Mouse (Mus musculus) embryonic facial prominence, embryonic 15.5 days (tissue): Measurements from ENCODE around the gene Prune2. TPM values are rescaled to one million over a fixed set of nuclear protein-coding genes. Genes with fewer than 3 reads are reported as not detected.

Experiments
- ATAC-seq: fragments of 200-750 bp; cut with Nextera tagmentation; 2 replicates; pipeline ENCODE4 v1.8.0; 2017; ENCODE audit warnings: low read depth, moderate TSS enrichment; ENCODE audit not compliant: insufficient number of reproducible peaks, low FRiP score, low TSS enrichment
- H3K27ac ChIP-seq: fragments of 300-500 bp; sonication (generic); replicated peaks from 2 replicates; pipeline ENCODE4 v1.5.1; 2015; ENCODE audit warnings: mild to moderate bottlenecking, inconsistent platforms
- H3K27me3 ChIP-seq: fragments of 300-500 bp; sonication (generic); 2 replicates; pipeline ENCODE4 v1.6.1; 2015; ENCODE audit warnings: inconsistent platforms
- H3K36me3 ChIP-seq: fragments of 300-500 bp; sonication (generic); 2 replicates; pipeline ENCODE4 v1.6.1; 2015; ENCODE audit warnings: mild to moderate bottlenecking, inconsistent platforms
- H3K4me1 ChIP-seq: fragments of 300-500 bp; sonication (generic); 2 replicates; pipeline ENCODE4 v1.6.1; 2015; ENCODE audit warnings: inconsistent platforms
- H3K4me2 ChIP-seq: fragments of 300-500 bp; sonication (generic); replicated peaks from 2 replicates; pipeline ENCODE4 v1.6.1; 2015; ENCODE audit warnings: mild to moderate bottlenecking, inconsistent platforms
- H3K4me3 ChIP-seq: fragments of 300-500 bp; sonication (generic); replicated peaks from 2 replicates; pipeline ENCODE4 v1.5.1; 2015; ENCODE audit warnings: mild to moderate bottlenecking, inconsistent platforms
- H3K9ac ChIP-seq: fragments of 300-500 bp; sonication (generic); 2 replicates; pipeline ENCODE4 v1.6.1; 2015; ENCODE audit warnings: inconsistent platforms
- H3K9me3 ChIP-seq: fragments of 300-500 bp; sonication (generic); replicated peaks from 2 replicates; pipeline ENCODE4 v1.6.1; 2016; ENCODE audit warnings: inconsistent platforms
- WGBS: fragments of 180-500 bp; shearing (Covaris S2); methylation state at CpG from one replicate; pipeline ENCODE4 v1.1.7; 2015; 5-methylcytosine and 5-hydroxymethylcytosine counted together
- polyA plus RNA-seq: library from polyadenylated mRNA; unstranded; fragments of >200 nt; fragmentation: Nextera tagmentation; extraction: Ambion mirVana; gene quantifications from 2 replicates; pipeline ENCODE4 v1.2.1, GENCODE M21; 2015

The Prune2 gene
- polyA plus RNA-seq, 1 experiment from 2014 or later, result 4.0 TPM

DNA sequence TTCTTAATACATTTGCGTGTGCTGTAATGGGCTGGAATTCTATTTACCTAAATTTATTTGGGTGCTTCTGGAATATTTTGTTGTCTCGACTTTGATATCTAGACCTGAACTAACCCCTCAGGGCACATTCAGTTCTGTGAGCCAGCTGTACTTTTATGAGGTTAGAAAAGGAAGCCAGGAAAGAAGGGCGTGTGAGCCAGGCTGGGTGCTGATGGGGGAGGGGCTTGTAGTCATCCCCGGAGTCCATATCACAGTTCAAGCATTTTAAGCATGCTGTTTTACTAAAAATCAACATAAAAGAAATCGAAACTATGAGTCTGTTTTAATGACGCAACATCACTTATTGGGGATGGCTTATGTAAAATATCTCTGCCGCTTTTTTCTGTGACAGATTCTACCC lies 42.0 kb downstream of the Prune2 start:
- H3K4me3 ChIP-seq, result no peak overlapping the region
- no peak overlapping the region for H3K4me2 ChIP-seq
- no peaks in the 10 kb centered on the region for H3K4me1 ChIP-seq
- no peak overlapping the region for H3K27ac ChIP-seq
- WGBS, result 50% methylated on average over 7 of the region's 7 CpGs
- no peaks in the 10 kb centered on the region for H3K27me3 ChIP-seq
- no peaks in the 10 kb centered on the region for H3K36me3 ChIP-seq
- H3K9ac ChIP-seq, result no peak overlapping the region
- ATAC-seq, result no peak
- no peaks in the 10 kb centered on the region for H3K9me3 ChIP-seq

DNA sequence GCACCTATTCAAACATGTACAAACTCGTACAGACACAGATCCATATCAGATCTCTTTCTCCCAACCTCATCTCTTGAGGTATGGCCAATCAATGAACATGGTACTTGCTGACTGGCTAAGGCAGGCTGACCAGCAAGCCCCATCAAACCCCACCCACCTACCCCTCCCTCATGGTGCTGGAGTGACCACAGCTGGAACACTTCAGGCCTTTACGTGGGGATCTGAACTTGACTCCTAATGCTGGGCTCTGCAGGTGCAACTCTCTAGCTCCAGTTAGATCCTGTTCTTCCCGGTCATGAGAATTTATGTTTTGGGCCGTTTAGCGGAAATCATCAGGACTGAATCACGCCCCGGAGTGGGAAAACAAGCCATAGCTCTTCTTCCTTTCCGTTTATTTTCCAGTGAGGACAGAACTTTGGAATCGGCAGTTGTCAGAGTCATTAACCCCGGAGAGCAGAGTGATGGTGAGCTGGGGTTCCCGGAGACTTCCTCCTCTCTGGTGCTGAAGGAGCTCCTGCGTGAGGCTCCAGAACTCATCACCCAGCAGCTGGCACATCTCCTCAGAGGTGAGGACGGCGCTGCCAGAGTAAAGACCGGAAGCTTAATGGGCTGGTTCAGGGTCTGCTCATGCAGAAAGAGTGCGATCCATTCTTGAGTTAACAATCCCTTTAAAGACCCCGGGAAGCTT lies 50.4 kb downstream of the Prune2 start:
- WGBS, result 76% methylated on average over 17 of the region's 17 CpGs
- Histone ChIP-seq H3K9me3 (no peaks in the 10 kb centered on the region), H3K9ac (no peak overlapping the region), H3K4me2 (no peak overlapping the region), H3K36me3 (no peaks in the 10 kb centered on the region), H3K27me3 (no peaks in the 10 kb centered on the region), H3K4me1 (0 out of 2 replicates have a peak, but pooled peaks cover 3% of the 10 kb centered on the region), H3K27ac (no peak overlapping the region), H3K4me3 (no peak overlapping the region)
- no peak for ATAC-seq

DNA sequence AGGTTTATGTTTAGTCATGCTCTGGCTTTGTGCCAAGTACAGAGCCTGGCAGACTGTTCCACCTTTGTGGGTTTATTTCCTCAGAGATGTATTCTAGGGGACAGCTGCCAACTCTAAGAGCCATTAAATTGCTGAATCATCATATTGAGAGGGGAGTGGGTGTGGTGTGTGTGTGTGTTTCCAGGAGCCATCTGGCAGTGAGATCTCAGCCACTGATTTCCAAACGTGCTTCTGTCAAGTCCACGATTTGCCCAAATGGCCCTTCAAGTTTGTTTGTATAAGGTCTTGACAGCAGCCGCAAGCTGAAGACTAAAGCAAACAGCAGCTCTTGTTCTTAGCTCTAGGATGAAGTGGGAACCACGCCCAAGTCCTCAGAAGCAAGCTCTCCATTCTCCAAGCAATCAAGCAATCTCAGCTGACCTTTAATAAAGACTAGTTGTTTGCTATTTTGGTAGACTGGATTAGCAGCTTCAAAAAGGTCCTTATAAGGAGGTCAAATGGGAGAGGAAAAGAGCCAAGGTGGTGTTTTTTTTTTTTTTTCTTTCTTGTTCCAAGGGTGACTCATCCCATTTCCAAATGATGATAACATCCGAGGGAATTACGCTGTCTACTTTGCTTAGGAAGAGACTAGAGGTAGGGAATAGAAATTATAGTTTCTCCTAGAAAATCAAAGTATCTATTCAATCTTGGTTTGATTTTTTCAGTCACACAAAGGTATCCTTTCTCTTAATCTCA lies 55.5 kb downstream of the Prune2 start:
- no peaks in the 10 kb centered on the region for H3K27me3 ChIP-seq
- no peak overlapping the region for H3K4me2 ChIP-seq
- no peak overlapping the region for H3K4me3 ChIP-seq
- no peak overlapping the region for H3K27ac ChIP-seq
- ATAC-seq, result no peak
- 0 out of 2 replicates have a peak, but pooled peaks cover 4% of the 10 kb centered on the region for H3K4me1 ChIP-seq
- no peaks in the 10 kb centered on the region for H3K36me3 ChIP-seq
- no peak overlapping the region for H3K9ac ChIP-seq
- WGBS, result 32% methylated on average over 6 of the region's 6 CpGs
- H3K9me3 ChIP-seq, result no peaks in the 10 kb centered on the region

DNA sequence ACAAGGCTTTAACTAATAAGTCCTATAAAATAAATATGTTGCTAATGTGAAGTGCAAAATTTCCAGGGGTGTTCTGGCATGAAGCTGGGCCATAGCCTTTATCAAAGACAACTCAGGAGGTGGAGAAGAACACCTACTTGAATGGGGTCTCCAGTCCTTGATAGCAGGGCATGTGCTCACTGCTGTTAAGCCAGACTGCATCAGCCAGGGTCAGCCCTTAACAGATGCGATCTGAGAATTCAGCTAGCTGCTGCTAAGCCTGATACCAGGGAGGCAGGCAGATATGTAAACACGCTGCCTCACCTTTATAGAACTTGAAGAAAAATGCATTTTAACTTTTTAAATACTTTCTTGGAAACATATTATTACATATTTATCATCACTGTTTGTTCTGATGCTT lies 57.2 kb downstream of the Prune2 start:
- Histone ChIP-seq H3K9me3 (no peaks in the 10 kb centered on the region), H3K27me3 (no peaks in the 10 kb centered on the region), H3K4me1 (0 out of 2 replicates have a peak, but pooled peaks cover 4% of the 10 kb centered on the region), H3K36me3 (no peaks in the 10 kb centered on the region), H3K9ac (no peak overlapping the region), H3K4me3 (no peak overlapping the region), H3K4me2 (no peak overlapping the region), H3K27ac (no peak overlapping the region)
- 74% methylated on average over 2 of the region's 2 CpGs for WGBS
- no peak for ATAC-seq

DNA sequence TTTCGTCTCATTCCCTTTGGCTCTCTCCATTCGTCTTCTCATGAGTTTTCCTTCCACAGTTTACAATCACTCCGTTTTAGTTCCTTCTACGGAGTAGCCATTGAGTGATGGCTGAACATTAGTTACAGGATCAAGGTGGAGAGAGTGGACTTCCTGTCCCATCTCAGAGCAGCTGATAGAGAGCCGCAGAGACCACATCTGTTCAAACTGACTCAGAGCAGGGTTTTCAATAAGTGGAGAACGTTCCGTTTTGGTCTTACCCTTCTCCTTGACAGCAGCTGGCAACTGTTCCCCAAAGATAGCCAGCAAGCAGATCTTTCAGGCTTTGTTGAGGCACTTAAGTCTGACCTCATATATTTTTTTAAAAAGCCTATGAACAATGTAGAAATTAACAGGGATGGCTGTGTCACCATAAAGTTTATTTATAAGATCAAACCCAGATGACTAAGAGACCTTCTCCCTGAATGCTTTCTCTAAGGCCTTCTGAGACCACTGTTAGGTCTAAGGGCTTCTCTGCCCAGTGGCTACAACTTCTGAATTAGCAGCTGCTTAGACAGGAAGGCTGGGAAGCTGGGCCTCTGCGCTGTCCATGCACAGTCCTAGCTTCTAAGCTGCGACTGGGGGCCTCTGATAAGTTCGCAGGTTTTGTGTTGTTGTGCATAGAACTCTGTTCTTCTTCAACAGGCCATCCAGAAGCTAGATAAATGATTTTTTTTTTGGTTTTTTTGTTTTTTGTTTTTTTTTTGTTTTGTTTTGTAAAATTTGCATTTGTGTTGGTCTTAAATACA lies 58.6 kb downstream of the Prune2 start:
- WGBS, result 74% methylated on average over 10 of the region's 10 CpGs
- H3K36me3 ChIP-seq, result no peaks in the 10 kb centered on the region
- no peak for ATAC-seq
- no peak overlapping the region for H3K4me2 ChIP-seq
- H3K9ac ChIP-seq, result no peak overlapping the region
- H3K27me3 ChIP-seq, result no peaks in the 10 kb centered on the region
- no peak overlapping the region for H3K4me3 ChIP-seq
- H3K9me3 ChIP-seq, result no peaks in the 10 kb centered on the region
- H3K4me1 ChIP-seq, result 0 out of 2 replicates have a peak, but pooled peaks cover 4% of the 10 kb centered on the region
- no peak overlapping the region for H3K27ac ChIP-seq

DNA sequence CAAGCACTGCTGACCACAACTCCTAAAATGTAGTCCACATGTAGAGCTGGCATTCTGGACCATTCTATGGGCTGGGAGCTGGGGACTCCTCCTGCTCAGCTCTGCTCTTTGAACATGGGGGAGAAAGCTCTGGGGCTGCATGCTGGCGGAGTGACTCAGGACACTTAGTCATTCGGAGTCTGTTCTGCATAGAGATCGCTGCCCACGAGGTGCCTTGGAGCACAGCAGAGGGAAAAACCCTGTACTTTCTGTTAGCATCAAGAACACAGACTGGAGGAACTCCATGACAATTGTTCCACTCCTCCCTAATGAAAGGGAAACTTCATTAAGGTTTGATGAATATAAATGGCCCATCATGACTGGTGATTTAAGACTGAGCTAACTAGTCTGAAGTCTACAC lies 68.8 kb downstream of the Prune2 start:
- Histone ChIP-seq H3K4me3 (no peak overlapping the region), H3K9ac (no peak overlapping the region), H3K36me3 (no peaks in the 10 kb centered on the region), H3K4me2 (no peak overlapping the region), H3K27me3 (no peaks in the 10 kb centered on the region), H3K27ac (no peak overlapping the region), H3K9me3 (no peaks in the 10 kb centered on the region), H3K4me1 (no peaks in the 10 kb centered on the region)
- WGBS, result 74% methylated on average over 4 of the region's 4 CpGs
- no peak for ATAC-seq

DNA sequence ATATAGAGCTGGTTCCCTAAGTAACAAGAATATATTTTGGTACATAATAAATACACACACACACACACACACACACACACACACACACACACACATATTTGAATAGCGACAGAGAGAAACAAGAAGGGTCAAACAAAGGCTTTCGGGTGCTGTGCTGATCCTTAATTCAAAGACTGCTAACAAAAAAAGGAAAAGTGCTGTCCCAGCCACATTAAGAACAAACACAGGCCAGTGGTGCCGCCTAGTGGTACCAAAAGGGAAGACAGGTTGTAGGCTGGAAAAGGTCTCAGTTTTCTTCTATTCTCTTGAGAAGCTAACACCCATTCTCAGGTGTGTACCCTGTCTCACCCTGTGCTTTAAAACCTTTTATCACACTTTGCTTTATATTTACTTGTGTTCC lies 74.4 kb downstream of the Prune2 start:
- H3K4me3 ChIP-seq, result no peak overlapping the region
- H3K27me3 ChIP-seq, result no peaks in the 10 kb centered on the region
- WGBS, result 18% methylated on average over 3 of the region's 3 CpGs
- no peaks in the 10 kb centered on the region for H3K36me3 ChIP-seq
- H3K9ac ChIP-seq, result no peak overlapping the region
- no peak overlapping the region for H3K4me2 ChIP-seq
- no peak overlapping the region for H3K27ac ChIP-seq
- H3K4me1 ChIP-seq, result no peaks in the 10 kb centered on the region
- no peaks in the 10 kb centered on the region for H3K9me3 ChIP-seq
- no peak for ATAC-seq

DNA sequence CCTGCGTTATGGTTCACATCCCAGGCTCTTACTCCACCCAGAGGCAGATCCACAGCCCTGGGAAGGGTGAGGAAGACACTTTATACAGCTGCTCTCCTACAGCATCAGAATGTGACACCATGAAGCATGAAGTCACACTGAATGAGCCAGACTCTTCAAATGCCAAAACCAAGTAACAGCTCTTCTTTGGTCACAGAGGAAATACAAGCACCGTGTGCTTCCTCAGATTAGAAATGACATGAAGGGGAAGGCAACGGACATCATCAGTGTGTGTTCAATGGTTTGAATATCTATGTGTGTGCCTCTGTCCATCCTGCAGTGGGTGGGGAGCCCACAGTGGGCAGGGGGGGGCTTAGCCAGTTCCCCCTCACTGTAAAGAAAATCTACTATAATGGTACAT lies 76.4 kb downstream of the Prune2 start:
- Histone ChIP-seq H3K4me2 (no peak overlapping the region), H3K9ac (no peak overlapping the region), H3K27ac (no peak overlapping the region), H3K4me1 (no peaks in the 10 kb centered on the region), H3K36me3 (no peaks in the 10 kb centered on the region), H3K4me3 (no peak overlapping the region), H3K27me3 (no peaks in the 10 kb centered on the region), H3K9me3 (no peaks in the 10 kb centered on the region)
- 74% methylated on average over 3 of the region's 3 CpGs for WGBS
- no peak for ATAC-seq

DNA sequence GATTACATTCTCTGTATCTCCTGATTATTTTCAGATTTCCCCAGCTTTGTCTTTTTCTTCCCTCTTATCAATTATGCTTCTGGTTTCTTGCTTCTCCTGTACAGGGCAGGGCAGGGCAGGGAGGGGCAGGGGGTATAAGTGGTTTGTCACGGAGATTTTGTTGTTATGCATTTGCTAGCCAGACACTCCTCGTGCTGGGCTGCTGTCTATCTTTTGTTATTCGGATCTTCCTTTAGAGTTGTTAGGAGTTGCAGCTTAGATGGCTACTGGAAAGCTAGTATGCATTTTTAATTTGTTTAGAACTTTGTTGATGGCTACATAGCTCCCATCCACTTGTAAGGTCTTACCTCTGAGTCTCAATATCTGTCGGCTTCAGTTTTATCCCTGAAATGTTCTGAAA lies 91.0 kb downstream of the Prune2 start:
- 73% methylated on average over 4 of the region's 4 CpGs for WGBS
- no peak for ATAC-seq
- H3K4me3 ChIP-seq, result no peak overlapping the region
- H3K27ac ChIP-seq, result no peak overlapping the region
- H3K4me1 ChIP-seq, result no peaks in the 10 kb centered on the region
- H3K9ac ChIP-seq, result no peak overlapping the region
- no peaks in the 10 kb centered on the region for H3K27me3 ChIP-seq
- no peak overlapping the region for H3K4me2 ChIP-seq
- H3K36me3 ChIP-seq, result no peaks in the 10 kb centered on the region
- no peaks in the 10 kb centered on the region for H3K9me3 ChIP-seq

DNA sequence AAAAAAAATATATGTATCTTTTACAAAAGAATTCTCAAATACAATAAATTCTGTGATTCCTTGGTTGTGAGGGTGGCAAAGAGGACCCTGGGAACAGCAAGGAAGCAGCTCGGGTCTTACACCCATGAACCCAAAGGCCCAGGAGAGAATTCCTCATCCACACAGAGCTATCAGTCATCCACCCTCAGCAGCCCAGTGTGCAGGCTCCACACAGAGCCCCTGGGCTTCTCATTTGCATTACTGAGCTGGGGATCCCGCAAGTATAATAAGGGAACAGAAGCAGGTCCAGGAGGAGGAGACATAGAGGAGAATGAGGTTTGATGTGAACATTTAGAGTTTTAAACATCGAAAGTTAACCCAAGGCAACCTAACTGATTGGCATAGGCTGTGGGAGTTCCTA lies 100.0 kb downstream of the Prune2 start:
- 41% methylated on average over 3 of the region's 3 CpGs for WGBS
- Histone ChIP-seq H3K36me3 (no peaks in the 10 kb centered on the region), H3K27ac (no peak overlapping the region), H3K4me1 (no peaks in the 10 kb centered on the region), H3K4me3 (no peak overlapping the region), H3K4me2 (no peak overlapping the region), H3K27me3 (no peaks in the 10 kb centered on the region), H3K9ac (no peak overlapping the region), H3K9me3 (no peaks in the 10 kb centered on the region)
- no peak for ATAC-seq

DNA sequence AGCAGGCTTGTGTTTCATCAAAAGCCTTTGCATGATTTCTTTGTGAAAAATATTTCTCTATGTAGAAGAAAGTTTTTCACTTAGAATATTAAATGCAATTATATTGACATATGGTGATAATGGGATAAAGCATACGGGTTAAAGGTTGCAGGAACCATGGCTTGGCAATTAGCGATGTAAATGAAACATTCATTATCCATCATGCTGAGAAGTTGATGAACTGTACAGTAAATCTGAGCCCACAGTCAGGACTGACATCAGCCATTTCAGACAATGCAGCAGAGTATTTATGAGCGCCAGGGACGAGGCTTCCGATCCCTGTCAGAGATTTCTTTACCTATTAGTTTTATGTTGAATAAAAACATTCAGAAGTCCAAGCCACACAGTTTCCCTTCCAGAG lies 104.2 kb downstream of the Prune2 start:
- Histone ChIP-seq H3K27me3 (no peaks in the 10 kb centered on the region), H3K4me1 (no peaks in the 10 kb centered on the region), H3K4me2 (no peak overlapping the region), H3K27ac (no peak overlapping the region), H3K4me3 (no peak overlapping the region), H3K9me3 (no peaks in the 10 kb centered on the region), H3K9ac (no peak overlapping the region), H3K36me3 (no peaks in the 10 kb centered on the region)
- 84% methylated on average over 5 of the region's 5 CpGs for WGBS
- no peak for ATAC-seq
